Mouse (Mus musculus): ENCODE data around the gene Mal.
A peak's percentile ranks its signal among the peaks of the same experiment; 100 is the strongest.
"Not testable (repeated sequence)": the region's sequence is repeated elsewhere in the genome, so short reads cannot be mapped to it uniquely, and the experiment has no call there.

Mal gene

GRCm38 (mm10) chr2:127622065-127622464 lies 34.4 kb downstream of the Mal start:
- no peak for DNase-seq

GRCm38 (mm10) chr2:127619311-127619710 lies 37.2 kb downstream of the Mal start:
- DNase-seq = no peak

GRCm38 (mm10) chr2:127612288-127612687 lies 44.2 kb downstream of the Mal start:
- no peak for DNase-seq

GRCm38 (mm10) chr2:127611386-127611785 lies 45.1 kb downstream of the Mal start:
- no peak for DNase-seq

GRCm38 (mm10) chr2:127608986-127609385 lies 47.5 kb downstream of the Mal start:
- no peak for DNase-seq

- DNase-seq = no peak
Measured at GRCm38 (mm10) chr2:127608234-127608633, 48.3 kb downstream of the Mal start.

GRCm38 (mm10) chr2:127605203-127605602 lies 51.3 kb downstream of the Mal start:
- no peak for DNase-seq

GRCm38 (mm10) chr2:127603383-127603782 lies 53.1 kb downstream of the Mal start:
- DNase-seq = not testable (repeated sequence)

- DNase-seq = no peak
Measured at GRCm38 (mm10) chr2:127590840-127591239, 65.7 kb downstream of the Mal start.

GRCm38 (mm10) chr2:127590204-127590603 lies 66.3 kb downstream of the Mal start:
- DNase-seq = peak; percentile 17 to 47

GRCm38 (mm10) chr2:127588897-127589296 lies 67.6 kb downstream of the Mal start:
- DNase-seq = no peak

- DNase-seq = no peak
Measured at GRCm38 (mm10) chr2:127587514-127587844, 69.0 kb downstream of the Mal start.

GRCm38 (mm10) chr2:127586694-127587513 lies 69.6 kb downstream of the Mal start, which contains the start of the genes Zfp661 and Mrps5:
Gene Zfp661 (minus strand): TSS chr2:127587094.
Gene Mrps5 (plus strand): TSS chr2:127587222.
- DNase-seq = peak; percentile 72 to 85

GRCm38 (mm10) chr2:127584436-127584858 lies 72.0 kb downstream of the Mal start:
- peak; percentile 84 for DNase-seq

Data from spleen, adult 18-20 months (tissue).